Mouse (Mus musculus) heart, embryonic 10.5 days (tissue): ENCODE data around the gene 5730596B20Rik. TPM values are rescaled to one million over a fixed set of nuclear protein-coding genes. Genes with fewer than 3 reads are reported as not detected.
A peak's percentile ranks its signal among the peaks of the same experiment; 100 is the strongest.

Experiments used
- DNase-seq: peaks from one replicate; pipeline ENCODE4 v3.0.0-alpha.2; 2017; ENCODE audit warnings: low spot score
- H3K27ac ChIP-seq: fragments of 300-500 bp; sonication (generic); 2 replicates; pipeline ENCODE4 v1.5.1; 2016; ENCODE audit warnings: mild to moderate bottlenecking
- H3K27me3 ChIP-seq: fragments of 300-500 bp; sonication (generic); 2 replicates; pipeline ENCODE4 v1.6.1; 2016; ENCODE audit warnings: mild to moderate bottlenecking; ENCODE audit not compliant: poor library complexity, insufficient read depth, severe bottlenecking
- H3K36me3 ChIP-seq: fragments of 300-500 bp; sonication (generic); 2 replicates; pipeline ENCODE4 v1.6.1; 2016; ENCODE audit warnings: mild to moderate bottlenecking, moderate library complexity
- H3K4me1 ChIP-seq: fragments of 300-500 bp; sonication (generic); 2 replicates; pipeline ENCODE4 v1.6.1; 2016; ENCODE audit warnings: mild to moderate bottlenecking
- H3K4me3 ChIP-seq: fragments of 300-500 bp; sonication (generic); 2 replicates; pipeline ENCODE4 v1.5.1; 2016; ENCODE audit warnings: mild to moderate bottlenecking, moderate library complexity
- H3K9me3 ChIP-seq: fragments of 300-500 bp; sonication (generic); 2 replicates; pipeline ENCODE4 v1.6.1; 2016; ENCODE audit warnings: mild to moderate bottlenecking, moderate library complexity
- WGBS: fragments of 180-500 bp; shearing (Covaris S2); methylation state at CpG from one replicate; pipeline ENCODE4 v1.1.7; 2016; 5-methylcytosine and 5-hydroxymethylcytosine counted together
- polyA plus RNA-seq: library from polyadenylated mRNA; unstranded; fragments of >200 nt; fragmentation: Nextera tagmentation; extraction: Ambion mirVana; gene quantifications from 2 replicates; pipeline ENCODE4 v1.2.1, GENCODE M21; 2016

5730596B20Rik gene
- polyA plus RNA-seq, 1 experiment from 2014 or later = 1.5 TPM

- 3% methylated on average over 60 of the region's 60 CpGs for WGBS
- Histone ChIP-seq H3K36me3 (no peaks in the 10 kb centered on the region), H3K27me3 (peaks cover 100% of the 10 kb centered on the region), H3K4me3 (peak overlapping the region; percentile 42), H3K4me1 (peaks cover 31% of the 10 kb centered on the region), H3K27ac (no peak overlapping the region), H3K9me3 (no peaks in the 10 kb centered on the region)
- peak; percentile 76 for DNase-seq
Measured at GRCm38 (mm10) chr6:52216691-52217458, 39.6 kb downstream of the 5730596B20Rik start.

DNA sequence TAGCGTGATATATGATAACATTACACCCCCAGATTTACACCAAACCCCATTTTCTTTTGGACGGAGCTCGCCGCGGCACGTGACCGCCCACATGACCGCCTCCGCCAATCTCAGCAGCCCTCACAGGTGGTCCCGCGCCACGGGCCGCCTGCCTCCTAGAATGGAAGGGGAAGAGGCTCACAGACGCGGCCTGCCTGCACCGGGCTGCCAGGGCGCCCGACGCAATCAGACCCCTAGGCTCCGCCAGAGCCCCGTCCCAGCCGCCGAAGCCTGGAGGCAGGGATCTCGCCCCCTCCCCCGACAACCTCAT lies 40.1 kb downstream of the 5730596B20Rik start:
- peaks cover 100% of the 10 kb centered on the region for H3K27me3 ChIP-seq

DNA sequence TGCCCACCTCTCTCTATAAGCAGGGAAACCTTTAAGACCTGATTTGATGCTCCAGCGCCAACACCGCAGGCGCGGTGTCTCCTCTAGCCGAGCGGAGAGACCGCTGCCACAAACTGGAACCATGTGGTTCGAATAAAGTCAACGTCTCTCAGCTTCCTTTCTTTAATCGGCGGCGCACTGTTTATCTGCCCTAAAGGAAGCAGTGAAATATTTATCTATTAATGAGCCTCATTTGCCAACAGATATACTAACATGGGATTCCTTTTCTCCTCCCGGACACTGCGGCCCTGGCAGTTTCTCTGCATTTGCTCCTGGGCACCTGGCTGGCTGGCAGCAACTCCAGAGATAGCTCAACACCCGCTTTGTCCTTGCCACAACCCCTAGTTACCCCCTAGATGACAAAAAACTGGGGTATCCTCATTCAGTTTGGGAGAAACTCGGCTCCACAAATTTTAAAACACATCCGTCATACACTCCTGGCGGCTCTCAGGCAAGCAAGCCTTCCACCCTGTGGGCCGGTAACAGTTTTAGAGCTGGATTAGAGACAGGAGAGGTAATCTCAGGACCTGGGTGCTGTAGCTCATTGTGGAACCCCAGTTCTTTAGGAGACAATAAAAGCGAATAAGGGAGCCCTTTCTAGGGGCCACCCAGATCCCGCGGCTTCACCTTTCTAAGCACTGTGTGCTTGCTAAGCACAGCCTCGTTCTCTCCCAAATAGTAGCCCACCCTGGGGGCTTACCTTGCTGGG lies 40.8 kb downstream of the 5730596B20Rik start:
- WGBS = 3% methylated on average over 23 of the region's 23 CpGs
- Histone ChIP-seq H3K4me3 (peak overlapping the region; percentile 42), H3K27me3 (peaks cover 100% of the 10 kb centered on the region), H3K4me1 (peaks cover 27% of the 10 kb centered on the region), H3K27ac (no peak overlapping the region), H3K36me3 (no peaks in the 10 kb centered on the region), H3K9me3 (no peaks in the 10 kb centered on the region)
- DNase-seq = peak; percentile 71

More for the DNA sequence above, 40.1 kb downstream of the 5730596B20Rik start:
- peak overlapping the region; percentile 42 for H3K4me3 ChIP-seq
- H3K9me3 ChIP-seq = no peaks in the 10 kb centered on the region
- peaks cover 32% of the 10 kb centered on the region for H3K4me1 ChIP-seq
- WGBS = 1% methylated on average over 24 of the region's 25 CpGs
- no peaks in the 10 kb centered on the region for H3K36me3 ChIP-seq
- no peak for DNase-seq
- no peak overlapping the region for H3K27ac ChIP-seq

DNA sequence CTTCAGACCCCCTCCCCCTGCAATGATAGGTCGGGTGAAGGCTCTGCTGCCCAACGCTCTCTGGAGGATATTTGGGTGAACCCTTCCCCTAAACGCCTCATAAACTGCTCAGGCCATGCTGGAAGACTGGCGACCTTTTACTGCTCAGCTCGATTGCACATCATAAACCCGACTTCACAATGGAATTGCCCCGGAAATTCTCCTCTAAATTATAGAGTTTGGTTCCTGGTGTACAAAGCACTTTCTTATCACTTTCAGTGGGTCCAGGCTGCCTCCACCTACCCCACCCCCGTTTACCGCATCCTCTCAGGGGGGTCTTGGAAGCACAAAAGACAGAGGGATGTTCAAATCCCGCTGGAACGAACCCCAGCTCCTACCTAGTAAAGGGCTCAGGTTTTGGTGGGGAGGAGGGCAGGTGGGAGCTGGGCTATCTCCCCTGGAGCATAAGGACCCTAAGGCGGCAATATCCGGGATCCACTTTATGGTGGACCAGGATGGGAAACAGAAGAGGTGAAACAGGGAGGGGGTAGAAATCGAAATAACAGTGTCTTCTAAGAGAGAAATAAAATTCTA lies 41.4 kb downstream of the 5730596B20Rik start:
- Histone ChIP-seq H3K27me3 (peaks cover 100% of the 10 kb centered on the region), H3K4me1 (peaks cover 26% of the 10 kb centered on the region), H3K4me3 (no peak overlapping the region), H3K9me3 (no peaks in the 10 kb centered on the region), H3K36me3 (no peaks in the 10 kb centered on the region), H3K27ac (no peak overlapping the region)
- WGBS = 8% methylated on average over 14 of the region's 14 CpGs
- DNase-seq = no peak

DNA sequence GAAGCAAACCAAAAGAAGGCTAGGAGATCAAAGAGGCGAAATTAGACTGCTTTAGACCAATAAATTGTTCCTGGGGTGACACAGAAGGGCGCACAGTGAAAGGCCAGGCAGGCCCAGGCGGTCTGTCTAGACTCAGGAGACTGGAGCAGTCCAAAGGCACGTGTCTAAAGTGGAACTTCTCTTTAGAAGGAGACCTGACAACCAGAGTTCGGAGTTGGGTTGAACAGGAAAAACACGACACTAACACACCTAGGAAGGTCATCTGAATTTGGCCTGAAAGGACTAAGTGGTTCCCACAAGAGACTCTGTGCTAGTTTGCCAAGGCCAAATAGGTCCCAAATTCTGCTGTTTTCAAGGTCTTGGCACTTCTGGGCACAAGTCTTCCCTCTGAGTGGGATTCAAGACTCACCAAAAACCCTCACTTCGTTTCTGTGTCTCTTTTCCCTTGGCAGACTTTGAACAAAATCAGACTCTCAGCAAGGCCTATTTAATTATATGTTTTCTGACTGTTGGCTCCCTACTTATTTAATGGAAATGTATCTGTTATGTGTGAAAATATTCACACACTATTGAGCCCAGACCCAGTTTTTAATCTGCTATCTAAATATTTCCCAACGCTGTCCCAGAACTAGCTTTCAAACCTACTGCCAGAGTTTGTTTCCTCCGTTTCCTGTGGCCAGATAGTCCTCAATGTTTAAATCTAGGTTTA lies 42.1 kb downstream of the 5730596B20Rik start:
- H3K4me1 ChIP-seq = peaks cover 26% of the 10 kb centered on the region
- peaks cover 100% of the 10 kb centered on the region for H3K27me3 ChIP-seq
- 20% methylated on average over 9 of the region's 9 CpGs for WGBS
- no peak for DNase-seq
- H3K4me3 ChIP-seq = no peak overlapping the region
- H3K36me3 ChIP-seq = no peaks in the 10 kb centered on the region
- H3K27ac ChIP-seq = no peak overlapping the region
- H3K9me3 ChIP-seq = no peaks in the 10 kb centered on the region

- WGBS = 11% methylated on average over 32 of the region's 32 CpGs
- H3K36me3 ChIP-seq = no peaks in the 10 kb centered on the region
- H3K4me1 ChIP-seq = peaks cover 26% of the 10 kb centered on the region
- DNase-seq = no peak
- peaks cover 100% of the 10 kb centered on the region for H3K27me3 ChIP-seq
- H3K4me3 ChIP-seq = no peak overlapping the region
- no peaks in the 10 kb centered on the region for H3K9me3 ChIP-seq
- H3K27ac ChIP-seq = no peak overlapping the region
Measured at GRCm38 (mm10) chr6:52220003-52220864, 42.9 kb downstream of the 5730596B20Rik start.

DNA sequence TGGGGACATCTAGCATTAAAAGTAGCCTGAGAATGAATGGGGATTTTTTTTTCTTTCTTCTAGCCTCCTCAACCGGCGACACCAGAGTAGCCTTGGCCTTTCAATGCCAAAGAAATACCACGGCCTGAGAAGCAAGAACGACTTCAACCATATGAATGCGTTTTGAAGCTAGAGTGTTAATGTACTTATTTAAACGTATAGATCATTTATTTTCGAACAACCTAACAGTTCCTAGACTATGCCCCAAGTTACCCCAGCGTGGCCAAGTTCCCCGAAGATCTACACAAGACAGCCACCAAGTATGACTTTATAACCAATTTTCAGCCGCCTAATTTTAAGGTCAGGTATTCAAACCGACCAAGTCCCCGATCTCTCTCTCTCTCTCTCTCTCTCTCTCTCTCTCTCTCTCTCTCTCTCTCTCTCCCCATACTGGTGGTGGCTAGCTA lies 43.6 kb downstream of the 5730596B20Rik start:
- peak overlapping the region; percentile 57 for H3K4me3 ChIP-seq
- H3K9me3 ChIP-seq = no peaks in the 10 kb centered on the region
- H3K27ac ChIP-seq = no peak overlapping the region
- peaks cover 100% of the 10 kb centered on the region for H3K27me3 ChIP-seq
- 6% methylated on average over 12 of the region's 12 CpGs for WGBS
- H3K36me3 ChIP-seq = no peaks in the 10 kb centered on the region
- no peak for DNase-seq
- H3K4me1 ChIP-seq = peaks cover 27% of the 10 kb centered on the region

GRCm38 (mm10) chr6:52221337-52221992 lies 44.2 kb downstream of the 5730596B20Rik start, which contains the start of gene Hoxa7:
TSS of gene Hoxa7 (minus strand) at chr6:52221854.
- DNase-seq = no peak
- H3K4me1 ChIP-seq = peaks cover 28% of the 10 kb centered on the region
- H3K9me3 ChIP-seq = no peaks in the 10 kb centered on the region
- peaks cover 100% of the 10 kb centered on the region for H3K27me3 ChIP-seq
- H3K4me3 ChIP-seq = peak within 1 kb of the TSS; percentile 57
- WGBS = under 1% methylated on average over 46 of the region's 46 CpGs
- H3K27ac ChIP-seq = no peak within 1 kb of the TSS
- H3K36me3 ChIP-seq = no peaks in the 10 kb centered on the region

GRCm38 (mm10) chr6:52221993-52222685 lies 44.8 kb downstream of the 5730596B20Rik start:
- no peak for DNase-seq
- Histone ChIP-seq H3K9me3 (no peaks in the 10 kb centered on the region), H3K36me3 (no peaks in the 10 kb centered on the region), H3K27ac (no peak overlapping the region), H3K27me3 (peaks cover 100% of the 10 kb centered on the region), H3K4me3 (peak overlapping the region; percentile 57), H3K4me1 (peaks cover 23% of the 10 kb centered on the region)
- WGBS = 5% methylated on average over 21 of the region's 21 CpGs

DNA sequence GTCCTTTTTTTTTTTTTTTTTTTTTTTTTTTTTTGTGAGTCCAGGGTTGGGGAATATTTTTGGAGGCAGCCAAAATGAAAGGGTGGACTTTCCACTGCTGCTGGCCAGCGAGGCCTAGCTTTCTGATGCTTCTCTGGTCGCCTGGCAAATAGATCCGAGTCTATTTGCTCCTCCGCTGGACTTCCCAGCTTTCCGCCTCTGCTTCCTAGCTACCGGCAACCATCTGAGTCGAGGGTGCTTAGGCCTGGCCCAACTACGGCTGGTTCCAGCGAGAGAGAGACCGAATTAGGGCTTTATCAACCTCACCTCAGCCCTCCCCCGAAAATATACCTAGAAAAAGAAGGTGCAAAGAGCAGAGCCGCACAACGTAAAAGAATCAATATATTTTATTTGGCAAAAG lies 45.4 kb downstream of the 5730596B20Rik start:
- no peak overlapping the region for H3K27ac ChIP-seq
- H3K27me3 ChIP-seq = peaks cover 100% of the 10 kb centered on the region
- peaks cover 17% of the 10 kb centered on the region for H3K4me1 ChIP-seq
- H3K36me3 ChIP-seq = no peaks in the 10 kb centered on the region
- no peak for DNase-seq
- 9% methylated on average over 13 of the region's 13 CpGs for WGBS
- H3K9me3 ChIP-seq = no peaks in the 10 kb centered on the region
- no peak overlapping the region for H3K4me3 ChIP-seq
